Mouse (Mus musculus) left cerebral cortex, postnatal 14 days (tissue): ENCODE measurements around the gene Phc2. TPM values are rescaled to one million over a fixed set of nuclear protein-coding genes. Genes with fewer than 3 reads are reported as not detected.

ENCODE experiments used
- DNase-seq, 2 experiments: peaks; one replicate each; pipeline ENCODE4 v3.0.0; 2021 to 2022; ENCODE audit warnings: low spot score in 2 of 2, mixed read lengths in 1 of 2
- intact Hi-C: fragments of 180-260 bp; cut with DNase I; formaldehyde crosslinking; loops from one replicate; pipeline ENCODE4 v1.15.1; 2025
- total RNA-seq, 2 experiments: library from RNA; stranded (reverse); gene quantifications; 2 replicates each; pipeline ENCODE4 v1.2.3; 2021

Phc2 gene
- total RNA-seq, 2 experiments from 2014 or later: 74.8 to 77.2 TPM

GRCm38 (mm10) chr4:128710800-128711199 lies 56.3 kb downstream of the Phc2 start:
- no peak for DNase-seq
- intact Hi-C loops: loop anchor here (2.0 to 5.0 kb wide), 2 partner anchors 66 to 147 kb away; no protein-coding TSS in a partner anchor

GRCm38 (mm10) chr4:128711455-128712135 lies 57.1 kb downstream of the Phc2 start:
- intact Hi-C loops: loop anchor here (2.0 to 5.0 kb wide), 2 partner anchors 65 to 146 kb away; no protein-coding TSS in a partner anchor
- peak; percentile 95 to 97 for DNase-seq

- intact Hi-C loops: loop anchor here (5.0 kb wide), 1 partner anchor 145 kb away; no protein-coding TSS in a partner anchor
- no peak for DNase-seq
Measured at GRCm38 (mm10) chr4:128712136-128712655, 57.7 kb downstream of the Phc2 start.

GRCm38 (mm10) chr4:128712941-128713340 lies 58.4 kb downstream of the Phc2 start:
- peak in 1 of 2 experiments; percentile 42 for DNase-seq
- intact Hi-C loops: loop anchor here (5.0 kb wide), 1 partner anchor 144 kb away; no protein-coding TSS in a partner anchor

- DNase-seq: peak; percentile 69 to 87
- intact Hi-C loops: no loop called here
Measured at GRCm38 (mm10) chr4:128715241-128716204, 61.0 kb downstream of the Phc2 start.

- intact Hi-C loops: no loop called here
- no peak for DNase-seq
Measured at GRCm38 (mm10) chr4:128716279-128716678, 61.8 kb downstream of the Phc2 start.

- DNase-seq: no peak
- intact Hi-C loops: no loop called here
Measured at GRCm38 (mm10) chr4:128716731-128717130, 62.2 kb downstream of the Phc2 start.

GRCm38 (mm10) chr4:128720110-128720509 lies 65.6 kb downstream of the Phc2 start:
- intact Hi-C loops: no loop called here
- peak; percentile 62 to 70 for DNase-seq

GRCm38 (mm10) chr4:128721061-128721648 lies 66.7 kb downstream of the Phc2 start:
- intact Hi-C loops: no loop called here
- no peak for DNase-seq

- no peak for DNase-seq
- intact Hi-C loops: no loop called here
Measured at GRCm38 (mm10) chr4:128721761-128722160, 67.3 kb downstream of the Phc2 start.

- no peak for DNase-seq
- intact Hi-C loops: no loop called here
Measured at GRCm38 (mm10) chr4:128722932-128723331, 68.4 kb downstream of the Phc2 start.

- intact Hi-C loops: no loop called here
- DNase-seq: no peak
Measured at GRCm38 (mm10) chr4:128723431-128723830, 68.9 kb downstream of the Phc2 start.

- DNase-seq: no peak
- intact Hi-C loops: no loop called here
Measured at GRCm38 (mm10) chr4:128724059-128724458, 69.6 kb downstream of the Phc2 start.

- intact Hi-C loops: no loop called here
- peak; percentile 51 to 81 for DNase-seq
Measured at GRCm38 (mm10) chr4:128727019-128727720, 72.7 kb downstream of the Phc2 start.

- intact Hi-C loops: no loop called here
- no peak for DNase-seq
Measured at GRCm38 (mm10) chr4:128727721-128728430, 73.4 kb downstream of the Phc2 start.

GRCm38 (mm10) chr4:128728431-128728851 lies 73.9 kb downstream of the Phc2 start:
- DNase-seq: no peak
- intact Hi-C loops: no loop called here

- no peak for DNase-seq
- intact Hi-C loops: no loop called here
Measured at GRCm38 (mm10) chr4:128729033-128729708, 74.7 kb downstream of the Phc2 start.

GRCm38 (mm10) chr4:128729709-128730037 lies 75.2 kb downstream of the Phc2 start:
- intact Hi-C loops: no loop called here
- DNase-seq: no peak
